Mouse (Mus musculus) limb, embryonic 14.5 days (tissue): ENCODE measurements around the gene Apba2. TPM values are rescaled to one million over a fixed set of nuclear protein-coding genes. Genes with fewer than 3 reads are reported as not detected.

ENCODE experiments used
- ATAC-seq: fragments of 200-750 bp; cut with Nextera tagmentation; 2 replicates; pipeline ENCODE4 v1.8.0; 2017; ENCODE audit warnings: low read depth, moderate number of reproducible peaks, moderate TSS enrichment; ENCODE audit not compliant: low FRiP score
- DNase-seq: peaks from one replicate; pipeline ENCODE4 v3.0.0-alpha.2; 2015; ENCODE audit warnings: low spot score
- H3K27ac ChIP-seq: fragments of 300-500 bp; sonication (generic); replicated peaks from 2 replicates; pipeline ENCODE4 v1.5.1; 2014; ENCODE audit warnings: low read depth, mild to moderate bottlenecking, low read length, moderate library complexity, mixed read lengths
- H3K27me3 ChIP-seq: fragments of 300-500 bp; sonication (generic); 2 replicates; pipeline ENCODE4 v1.6.1; 2014; ENCODE audit warnings: low read length, mixed read lengths; ENCODE audit not compliant: control insufficient read depth, insufficient read depth
- H3K36me3 ChIP-seq: fragments of 300-500 bp; sonication (generic); 2 replicates; pipeline ENCODE4 v1.6.1; 2014; ENCODE audit warnings: mild to moderate bottlenecking, low read length, moderate library complexity, mixed read lengths; ENCODE audit not compliant: control insufficient read depth, insufficient read depth
- H3K4me1 ChIP-seq: fragments of 300-500 bp; sonication (generic); 2 replicates; pipeline ENCODE4 v1.6.1; 2014; ENCODE audit warnings: antibody characterized with exemption, low read length, mixed read lengths; ENCODE audit not compliant: control insufficient read depth, insufficient read depth
- H3K4me2 ChIP-seq: fragments of 300-500 bp; sonication (generic); replicated peaks from 2 replicates; pipeline ENCODE4 v1.6.1; 2014; ENCODE audit warnings: low read depth, mild to moderate bottlenecking, low read length, moderate library complexity; ENCODE audit not compliant: severe bottlenecking
- H3K4me3 ChIP-seq: fragments of 300-500 bp; sonication (generic); replicated peaks from 2 replicates; pipeline ENCODE4 v1.5.1; 2014; ENCODE audit warnings: low read length
- H3K9ac ChIP-seq: fragments of 300-500 bp; sonication (generic); 2 replicates; pipeline ENCODE4 v1.6.1; 2014; ENCODE audit warnings: mild to moderate bottlenecking, low read depth, low read length, moderate library complexity; ENCODE audit not compliant: severe bottlenecking
- H3K9me3 ChIP-seq: fragments of 300-500 bp; sonication (generic); 2 replicates; pipeline ENCODE4 v1.6.1; 2016; ENCODE audit warnings: low read length; ENCODE audit not compliant: control insufficient read depth
- POLR2A ChIP-seq: fragments of 200-500 bp; IDR thresholded peaks from 2 replicates; pipeline ENCODE4 v1.8.0; 2012; ENCODE audit warnings: inconsistent platforms, mild to moderate bottlenecking, moderate library complexity, borderline replicate concordance; ENCODE audit not compliant: insufficient read depth, insufficient read length; ENCODE audit errors: extremely low read depth
- WGBS: fragments of 180-500 bp; shearing (Covaris S2); extraction: QIAGEN DNeasy Blood & Tissue Kit; methylation state at CpG from one replicate; pipeline ENCODE4 v1.1.7; 2014; 5-methylcytosine and 5-hydroxymethylcytosine counted together
- polyA plus RNA-seq, 2 experiments: library from polyadenylated mRNA; depleted of rRNA in 1 of 2; stranded (reverse) in 1 of 2; unstranded in 1 of 2; fragments of >200 nt; fragmentation: Nextera tagmentation in 1 of 2; extraction: Ambion mirVana in 1 of 2; gene quantifications; 2 replicates each; pipeline versions ENCODE4 v1.2.1 to v1.2.3; 2012 to 2014

Apba2 gene
- polyA plus RNA-seq, 2 experiments, result 7.4 to 10.3 TPM

DNA sequence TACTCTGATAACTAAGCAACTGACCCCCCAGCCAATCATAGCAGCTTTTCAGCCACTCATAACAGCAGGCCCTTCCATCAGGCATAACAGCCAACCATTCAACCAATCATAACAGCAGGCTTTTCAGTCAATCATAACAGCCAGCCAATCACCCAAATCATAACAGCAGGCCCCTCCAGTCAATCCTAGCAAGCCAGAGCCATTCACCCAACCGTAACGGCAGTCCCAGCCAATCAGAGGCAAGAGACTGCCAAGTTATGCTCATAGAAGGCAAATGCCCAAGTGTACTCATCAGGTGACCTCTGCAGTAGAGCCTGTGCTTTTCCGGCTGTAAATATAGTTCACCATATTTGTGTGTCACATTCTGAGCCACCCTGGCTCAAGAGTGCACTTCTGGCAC lies 85.1 kb downstream of the Apba2 start:
- H3K36me3 ChIP-seq, result no peaks in the 10 kb centered on the region
- H3K4me2 ChIP-seq, result no peak overlapping the region
- TF ChIP-seq POLR2A, result no peak
- DNase-seq, result no peak
- no peaks in the 10 kb centered on the region for H3K9me3 ChIP-seq
- no peak for ATAC-seq
- H3K9ac ChIP-seq, result no peak overlapping the region
- H3K4me3 ChIP-seq, result no peak overlapping the region
- H3K4me1 ChIP-seq, result no peaks in the 10 kb centered on the region
- no peaks in the 10 kb centered on the region for H3K27me3 ChIP-seq
- 83% methylated on average over 3 of the region's 3 CpGs for WGBS
- no peak overlapping the region for H3K27ac ChIP-seq

DNA sequence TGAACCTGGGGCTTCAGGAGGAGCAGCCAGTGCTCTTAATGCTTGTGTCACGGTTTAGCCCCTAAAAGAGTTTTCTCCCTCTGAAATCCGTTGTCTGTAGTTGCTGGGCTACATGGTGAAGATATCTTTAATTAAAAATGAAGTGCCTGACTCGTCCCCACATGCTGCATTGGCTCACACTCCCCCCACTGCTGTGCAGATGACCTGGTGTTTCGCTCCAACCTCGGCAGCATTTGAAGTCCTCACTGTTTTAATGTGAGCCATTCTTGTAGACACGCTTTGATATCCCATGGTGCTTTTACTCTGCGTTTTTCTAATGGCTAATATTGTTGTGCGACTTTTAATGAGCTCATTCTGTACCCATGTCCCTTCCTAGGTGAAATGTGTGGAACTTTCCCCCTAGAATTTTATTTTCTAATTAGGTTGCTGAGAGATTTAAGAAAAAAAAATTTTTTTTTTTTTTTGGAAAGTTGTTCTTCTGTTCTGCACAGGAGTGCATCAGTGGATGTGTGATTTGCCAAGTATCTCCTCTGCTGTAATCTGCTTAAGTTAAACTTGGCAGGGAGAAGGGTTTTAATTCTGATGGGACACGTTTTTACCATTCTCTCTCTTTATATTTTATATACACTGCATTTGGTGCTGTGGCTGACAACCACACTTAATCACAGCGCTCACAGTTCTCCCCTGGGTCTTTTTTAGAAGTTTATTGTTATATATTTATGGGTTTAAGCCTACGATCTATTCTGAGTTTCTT lies 87.3 kb downstream of the Apba2 start:
- ATAC-seq (no peak), DNase-seq (no peak)
- Histone ChIP-seq H3K9ac (no peak overlapping the region), H3K27me3 (no peaks in the 10 kb centered on the region), H3K9me3 (no peaks in the 10 kb centered on the region), H3K27ac (no peak overlapping the region), H3K4me1 (no peaks in the 10 kb centered on the region), H3K36me3 (no peaks in the 10 kb centered on the region), H3K4me3 (no peak overlapping the region), H3K4me2 (no peak overlapping the region)
- WGBS, result 59% methylated on average over 11 of the region's 11 CpGs
- TF ChIP-seq POLR2A, result no peak

- no peak overlapping the region for H3K4me2 ChIP-seq
- 60% methylated on average over 6 of the region's 6 CpGs for WGBS
- TF ChIP-seq POLR2A, result no peak
- no peak overlapping the region for H3K4me3 ChIP-seq
- H3K4me1 ChIP-seq, result no peaks in the 10 kb centered on the region
- no peaks in the 10 kb centered on the region for H3K36me3 ChIP-seq
- H3K27me3 ChIP-seq, result no peaks in the 10 kb centered on the region
- no peak overlapping the region for H3K9ac ChIP-seq
- H3K27ac ChIP-seq, result no peak overlapping the region
- DNase-seq (no peak), ATAC-seq (no peak)
- H3K9me3 ChIP-seq, result no peaks in the 10 kb centered on the region
Measured at GRCm38 (mm10) chr7:64595256-64595655, 93.8 kb downstream of the Apba2 start.

DNA sequence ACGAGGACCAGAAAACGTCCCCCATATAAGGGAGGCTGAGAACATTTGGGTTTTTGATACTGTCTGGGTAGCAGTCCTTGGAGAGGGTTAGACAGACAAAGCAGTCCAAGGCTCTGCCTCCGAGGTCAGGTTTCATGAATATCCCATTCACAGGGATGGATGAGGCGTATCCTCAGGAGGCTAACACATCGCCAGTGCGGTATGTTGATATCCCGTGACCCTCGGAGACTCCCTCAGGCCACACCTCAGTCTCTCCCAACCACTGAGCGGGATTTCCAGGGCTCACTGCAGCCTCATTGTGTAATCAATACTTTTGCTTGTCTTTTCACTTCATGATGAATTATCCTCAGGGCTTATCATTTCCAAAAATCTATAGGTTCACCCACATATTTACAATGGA lies 95.1 kb downstream of the Apba2 start:
- no peak overlapping the region for H3K27ac ChIP-seq
- H3K4me1 ChIP-seq, result no peaks in the 10 kb centered on the region
- DNase-seq, result no peak
- no peak for ATAC-seq
- H3K9me3 ChIP-seq, result no peaks in the 10 kb centered on the region
- no peak overlapping the region for H3K9ac ChIP-seq
- H3K27me3 ChIP-seq, result no peaks in the 10 kb centered on the region
- TF ChIP-seq POLR2A, result no peak
- no peak overlapping the region for H3K4me3 ChIP-seq
- H3K36me3 ChIP-seq, result no peaks in the 10 kb centered on the region
- H3K4me2 ChIP-seq, result no peak overlapping the region
- 87% methylated on average over 9 of the region's 9 CpGs for WGBS

DNA sequence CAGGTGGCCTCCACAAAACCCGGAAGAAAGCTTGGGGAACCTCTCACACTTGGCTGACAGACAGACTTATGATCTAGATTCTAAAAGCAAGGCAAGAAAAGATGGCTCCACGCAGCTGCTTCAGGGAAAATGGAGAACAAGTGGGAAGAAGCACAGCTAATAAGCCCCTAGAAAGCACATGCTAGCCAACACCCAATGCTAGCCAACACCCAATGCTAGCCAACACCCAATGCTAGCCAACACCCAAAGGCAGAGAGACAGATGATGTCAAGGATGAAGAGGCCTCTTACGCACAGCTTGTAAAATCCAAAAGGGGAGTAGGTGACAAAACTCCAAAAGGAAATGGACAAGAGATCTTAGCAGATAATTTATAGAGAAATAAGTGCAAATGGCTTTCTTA lies 108.4 kb downstream of the Apba2 start:
- H3K27me3 ChIP-seq, result no peaks in the 10 kb centered on the region
- no peaks in the 10 kb centered on the region for H3K9me3 ChIP-seq
- WGBS, result 88% methylated on average over 3 of the region's 3 CpGs
- no peaks in the 10 kb centered on the region for H3K36me3 ChIP-seq
- TF ChIP-seq POLR2A, result no peak
- no peak overlapping the region for H3K4me3 ChIP-seq
- no peak for ATAC-seq
- DNase-seq, result no peak
- H3K4me2 ChIP-seq, result no peak overlapping the region
- H3K27ac ChIP-seq, result no peak overlapping the region
- H3K9ac ChIP-seq, result no peak overlapping the region
- H3K4me1 ChIP-seq, result no peaks in the 10 kb centered on the region
